Mouse (Mus musculus): ENCODE results near the gene Klrg2.

Klrg2 gene

DNA sequence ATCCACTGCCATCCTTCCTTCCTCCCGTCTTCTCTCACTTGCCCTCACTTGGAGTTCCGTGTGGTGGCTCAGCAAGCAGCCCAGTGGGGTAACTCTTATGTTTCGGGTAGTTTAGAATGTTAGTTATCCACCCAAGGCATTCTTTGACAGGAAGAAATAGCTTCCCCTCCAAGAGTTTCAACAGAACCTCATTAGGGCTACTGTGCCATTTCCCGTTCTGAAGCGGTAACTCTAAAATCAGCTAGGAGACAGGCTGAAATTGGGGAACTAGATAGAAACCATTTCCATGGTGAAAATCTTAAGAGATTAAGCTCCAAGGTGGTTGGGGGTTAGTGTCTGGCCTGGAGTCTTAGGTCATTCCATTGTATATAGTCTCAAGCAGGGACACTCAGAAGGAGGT is 4.2 kb upstream of the Klrg2 start:
- TF ChIP-seq GATA4 (IDR thresholded peaks at IDR 0.05; ENCODE audit: insufficient replicate concordance, low read length): no peak

DNA sequence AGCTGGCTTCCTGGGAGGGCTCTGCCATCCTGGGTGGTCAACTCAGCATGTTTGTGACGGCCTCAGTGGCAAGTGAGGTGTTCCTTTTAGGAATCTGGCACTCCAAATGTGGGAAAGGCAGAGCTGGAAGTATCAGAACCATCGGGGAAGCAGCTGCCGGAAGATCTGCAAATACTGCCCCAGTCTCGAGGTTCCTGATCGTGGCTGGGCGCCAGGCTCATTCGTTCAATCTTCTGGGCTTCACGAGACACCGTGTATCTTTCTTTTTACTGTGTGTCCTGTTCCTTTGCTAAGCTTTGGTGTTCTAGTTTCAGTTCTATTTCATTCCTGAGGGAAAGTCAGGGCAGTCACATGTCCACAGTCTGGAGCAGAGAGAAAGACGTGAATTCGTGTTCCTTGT is 3.4 kb upstream of the Klrg2 start:
- no peak for TF ChIP-seq GATA4 (IDR thresholded peaks at IDR 0.05; ENCODE audit: insufficient replicate concordance, low read length)

DNA sequence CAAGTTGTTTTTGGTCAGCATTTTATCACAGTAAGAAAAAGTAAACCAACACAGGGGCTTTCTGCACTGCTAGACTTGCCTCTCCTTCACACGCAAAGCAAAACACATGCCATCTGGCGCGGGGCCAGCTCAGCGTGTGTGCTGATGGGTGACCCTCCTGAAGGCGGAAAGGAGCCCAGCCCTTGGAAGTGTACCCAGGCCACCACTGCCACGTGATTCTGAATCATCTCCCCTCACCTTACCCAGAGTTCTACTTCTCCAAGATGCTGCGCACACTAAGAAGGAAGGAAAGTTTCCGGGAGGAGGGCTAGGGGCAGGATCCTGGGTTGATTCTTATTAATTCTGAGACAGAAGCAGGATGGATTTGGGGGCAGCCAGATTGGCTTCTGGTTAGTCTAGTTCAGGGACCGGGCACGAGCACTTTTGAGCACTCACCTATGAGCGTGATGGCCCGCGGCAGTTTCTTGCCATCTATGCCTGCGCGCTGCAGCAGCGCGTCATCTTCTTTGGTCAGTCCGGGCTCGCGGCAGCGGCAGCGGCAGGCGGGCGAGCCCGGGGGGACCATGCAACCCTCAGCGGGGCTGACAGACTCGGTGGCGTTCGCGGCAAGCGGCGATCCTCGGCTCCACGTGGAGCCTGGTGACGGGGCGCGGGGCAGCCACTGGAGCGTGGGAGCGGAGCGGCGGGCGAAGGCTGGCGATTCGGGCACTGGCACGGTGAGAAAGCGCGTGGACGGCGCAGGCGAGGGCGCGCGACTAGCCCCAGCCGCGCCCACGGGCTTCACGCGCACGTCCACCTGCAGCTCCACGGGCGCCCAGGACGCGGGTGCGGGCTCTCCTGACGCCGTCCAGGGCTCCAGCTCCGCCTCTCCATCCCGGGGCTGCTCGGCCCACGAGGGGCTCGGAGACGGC is 846 bp downstream of the Klrg2 start:
- no peak for TF ChIP-seq GATA4 (IDR thresholded peaks at IDR 0.05; ENCODE audit: insufficient replicate concordance, low read length)

DNA sequence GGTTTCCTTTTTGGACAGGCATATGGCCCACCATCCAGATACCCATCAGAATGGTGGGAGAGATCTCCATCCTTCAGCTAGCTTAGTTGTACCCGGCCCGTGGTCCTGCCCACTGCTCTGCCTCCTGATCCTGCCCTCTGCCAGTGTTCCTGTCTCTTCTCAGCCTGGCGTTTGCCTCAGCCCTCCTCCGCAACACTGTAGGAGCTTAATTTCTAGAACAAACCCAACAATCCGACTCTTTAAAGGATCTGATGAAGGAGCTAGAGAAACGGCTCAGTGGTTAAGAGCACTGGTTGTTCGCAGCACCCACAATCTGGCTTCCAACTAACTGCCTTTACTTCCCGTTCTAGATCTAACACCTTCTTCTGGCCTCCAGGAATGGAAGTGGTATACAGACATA is 2.6 kb downstream of the Klrg2 start:
- no peak for TF ChIP-seq GATA4 (IDR thresholded peaks at IDR 0.05; ENCODE audit: insufficient replicate concordance, low read length)

DNA sequence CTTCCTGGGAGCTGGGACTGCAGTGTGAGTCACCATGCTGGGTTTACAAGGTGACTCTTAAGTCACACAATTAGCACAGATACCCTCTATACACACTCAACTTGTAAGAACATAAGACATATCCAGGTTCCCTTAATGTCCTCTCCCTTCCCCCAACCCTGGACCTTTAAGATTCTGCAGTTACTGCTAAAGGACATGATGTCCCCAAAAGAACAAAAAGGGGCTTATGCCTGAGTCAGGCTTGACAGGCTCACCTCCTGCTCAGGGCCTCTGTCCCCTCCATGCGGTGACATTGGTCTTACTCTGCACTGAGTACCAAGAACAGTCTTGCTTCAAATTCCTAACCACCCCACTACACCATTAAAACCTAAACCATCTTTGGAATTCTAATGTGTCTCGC is 4.2 kb downstream of the Klrg2 start:
- no peak for TF ChIP-seq GATA4 (IDR thresholded peaks at IDR 0.05; ENCODE audit: insufficient replicate concordance, low read length)

DNA sequence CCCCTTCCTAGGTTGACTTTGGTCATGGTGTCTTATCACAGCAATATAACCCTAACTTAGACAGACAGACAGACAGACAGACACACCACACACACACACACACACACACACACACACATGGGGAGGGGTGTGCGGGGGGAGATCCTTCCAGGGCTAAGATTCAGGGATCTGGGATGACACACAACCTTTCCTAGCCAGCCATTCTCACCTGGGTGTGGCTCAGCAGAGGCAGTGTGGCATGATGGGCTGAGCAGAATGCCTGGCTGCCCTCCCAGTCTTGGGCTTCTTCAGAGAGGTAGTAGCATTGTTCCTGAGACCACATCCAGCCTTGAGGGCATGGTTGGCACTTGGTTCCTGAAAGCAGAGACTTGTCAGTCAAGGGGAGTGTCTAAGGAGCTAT is 7.5 kb downstream of the Klrg2 start:
- TF ChIP-seq GATA4 (IDR thresholded peaks at IDR 0.05; ENCODE audit: insufficient replicate concordance, low read length): no peak

DNA sequence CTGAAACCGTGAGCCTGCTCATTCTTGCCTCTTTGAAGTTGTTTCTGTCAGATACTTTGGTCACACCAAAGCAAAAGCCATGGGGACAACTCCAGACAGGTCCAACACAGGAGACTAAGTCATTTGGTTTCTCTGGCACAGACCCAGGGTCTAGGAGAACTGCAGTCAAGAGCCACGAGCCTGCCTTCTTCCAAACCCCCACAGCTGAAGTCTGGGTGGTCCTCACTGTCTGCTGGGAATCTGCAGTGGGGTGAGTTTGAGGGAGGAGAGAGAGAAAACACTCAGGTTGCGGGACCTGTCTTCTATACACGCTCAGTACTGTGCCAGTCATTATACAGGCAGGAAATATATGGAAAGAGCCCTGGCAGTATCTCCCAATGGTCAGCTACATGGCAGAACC is 9.6 kb downstream of the Klrg2 start:
- TF ChIP-seq GATA4 (IDR thresholded peaks at IDR 0.05; ENCODE audit: insufficient replicate concordance, low read length): no peak

DNA sequence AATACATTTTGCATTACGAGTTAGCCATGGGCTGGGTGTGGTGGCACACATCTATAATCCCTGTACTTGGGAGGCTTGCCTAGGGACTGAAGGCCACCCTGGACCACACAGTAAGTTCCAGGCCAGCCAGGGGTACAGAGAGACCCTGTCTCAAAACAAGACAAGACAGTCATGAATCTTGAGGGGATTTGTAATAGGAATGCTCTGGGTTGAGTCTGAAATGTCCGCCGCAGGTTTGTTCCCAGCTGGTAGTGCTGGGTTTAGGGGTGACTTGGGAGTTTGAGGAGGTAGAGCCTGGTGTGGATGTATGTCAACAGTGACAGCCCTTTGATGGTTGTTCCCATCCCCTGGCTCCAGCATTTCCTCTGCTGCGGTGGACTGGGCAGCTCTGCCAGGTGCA is 10.0 kb downstream of the Klrg2 start:
- no peak for TF ChIP-seq GATA4 (IDR thresholded peaks at IDR 0.05; ENCODE audit: insufficient replicate concordance, low read length)

DNA sequence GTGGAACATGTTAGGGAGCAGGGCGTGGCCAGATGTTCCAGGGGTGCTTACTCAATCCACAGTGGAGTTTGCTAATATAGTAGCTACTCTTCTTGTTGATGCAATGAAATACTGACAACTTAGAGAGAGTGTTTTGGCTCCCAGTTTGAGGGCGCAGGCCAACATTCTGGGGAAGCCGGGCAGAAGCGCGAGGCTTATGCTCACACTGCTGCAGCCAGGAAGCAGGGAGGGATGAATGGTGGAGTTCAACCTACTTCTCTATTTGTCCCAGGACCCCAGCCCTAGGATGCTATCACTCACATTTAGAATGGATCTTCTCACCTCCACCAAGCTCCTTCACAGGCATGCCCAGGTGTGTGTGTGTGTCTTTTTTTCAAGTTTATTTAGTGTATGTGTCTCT is 11.0 kb downstream of the Klrg2 start:
- no peak for TF ChIP-seq GATA4 (IDR thresholded peaks at IDR 0.05; ENCODE audit: insufficient replicate concordance, low read length)

DNA sequence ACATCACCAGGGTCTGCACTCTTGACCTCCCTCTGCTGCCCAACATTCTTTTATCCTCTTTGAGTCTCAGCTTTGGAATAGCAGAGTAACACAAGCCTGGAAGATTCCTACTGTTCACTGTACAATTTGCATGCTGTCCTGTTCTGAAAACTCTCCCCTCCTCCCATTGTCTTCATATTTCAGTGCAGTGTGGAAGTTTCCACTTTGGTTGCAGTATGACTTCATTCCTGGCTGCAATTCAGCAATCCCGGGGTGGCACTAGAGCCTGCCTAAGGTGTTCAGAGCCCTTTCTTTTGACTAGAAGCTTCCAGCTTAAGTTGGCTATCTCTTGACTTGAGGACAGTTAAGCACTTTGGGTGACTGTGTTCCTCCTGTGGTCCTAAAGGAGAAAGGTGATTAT is 12.6 kb downstream of the Klrg2 start:
- TF ChIP-seq GATA4 (IDR thresholded peaks at IDR 0.05; ENCODE audit: insufficient replicate concordance, low read length): no peak

DNA sequence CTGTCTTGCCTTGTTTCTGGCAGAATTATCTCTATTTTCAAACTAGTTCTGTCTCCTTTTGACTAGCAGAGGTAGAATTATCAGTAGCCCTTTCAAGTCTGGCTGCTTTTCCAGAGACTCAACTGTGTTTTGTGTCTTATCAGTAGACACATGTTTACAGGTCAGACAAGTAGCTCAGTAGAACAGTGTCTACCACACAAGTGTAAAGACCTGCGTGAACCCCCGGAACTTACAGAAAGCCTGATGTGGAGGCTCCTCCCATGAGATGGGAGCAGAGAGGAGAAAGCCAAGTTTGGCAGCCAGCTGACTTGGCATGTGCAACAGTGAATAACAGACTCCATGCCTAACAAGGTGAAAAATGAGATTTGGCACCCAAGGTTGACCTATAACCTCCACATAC is 13.6 kb downstream of the Klrg2 start:
- no peak for TF ChIP-seq GATA4 (IDR thresholded peaks at IDR 0.05; ENCODE audit: insufficient replicate concordance, low read length)

DNA sequence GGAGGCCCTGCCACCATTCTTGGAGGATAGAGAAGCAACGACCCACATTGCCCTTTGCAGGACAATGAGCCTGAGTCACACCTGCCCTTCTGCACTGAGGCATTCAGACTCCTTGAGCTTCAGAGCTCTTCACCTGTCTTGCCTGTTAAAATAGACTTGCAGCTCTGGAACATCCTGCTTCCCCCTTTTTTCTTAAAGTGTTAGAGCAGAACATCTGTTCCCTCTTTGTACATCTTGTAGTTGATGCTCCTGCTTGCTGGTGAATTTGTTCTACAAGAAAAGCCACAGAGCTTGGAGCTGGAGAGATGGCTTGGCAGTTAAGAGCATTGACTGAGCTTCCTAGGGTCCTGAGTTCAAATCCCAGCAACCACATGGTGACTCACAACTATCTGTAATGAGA is 14.6 kb downstream of the Klrg2 start:
- TF ChIP-seq GATA4 (IDR thresholded peaks at IDR 0.05; ENCODE audit: insufficient replicate concordance, low read length): no peak

DNA sequence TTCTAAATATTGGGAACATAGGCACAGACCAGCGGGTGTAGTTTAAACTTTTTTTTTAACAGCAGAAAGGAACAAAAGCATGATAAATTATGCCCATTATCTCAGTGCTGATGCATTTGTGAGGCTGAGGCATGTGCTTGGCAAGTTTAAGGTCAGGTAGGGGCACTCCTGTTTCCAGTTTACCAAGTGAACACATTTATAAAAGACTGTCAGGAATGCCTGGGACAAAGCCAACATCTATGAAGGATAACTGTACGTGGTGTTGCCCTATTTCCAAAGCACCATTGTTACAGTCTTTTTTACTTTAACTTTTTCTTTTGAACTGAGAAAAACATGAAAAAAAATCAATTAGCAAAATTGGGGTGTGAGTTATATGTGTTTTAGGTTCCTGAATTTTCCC is 27.1 kb downstream of the Klrg2 start:
- TF ChIP-seq GATA4 (IDR thresholded peaks at IDR 0.05; ENCODE audit: insufficient replicate concordance, low read length): no peak

DNA sequence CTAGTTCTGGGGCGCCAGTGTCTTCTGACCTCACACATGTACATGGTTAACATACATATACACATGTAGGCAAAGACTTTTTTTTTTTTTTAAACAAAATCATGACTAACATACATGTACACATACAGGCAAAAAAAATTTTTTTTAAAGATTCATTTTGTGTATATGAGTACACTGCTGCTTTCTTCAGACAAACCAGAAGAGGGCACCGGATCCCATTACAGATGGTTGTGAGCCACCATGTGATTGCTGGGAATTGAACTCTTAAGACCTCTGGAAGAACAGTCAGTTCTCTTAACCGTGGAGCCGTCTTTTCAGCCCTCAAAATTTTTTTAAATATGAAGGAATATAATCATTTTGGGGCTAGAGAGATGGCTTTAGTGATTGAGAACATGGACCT is 39.6 kb downstream of the Klrg2 start:
- TF ChIP-seq GATA4 (IDR thresholded peaks at IDR 0.05; ENCODE audit: insufficient replicate concordance, low read length): no peak

DNA sequence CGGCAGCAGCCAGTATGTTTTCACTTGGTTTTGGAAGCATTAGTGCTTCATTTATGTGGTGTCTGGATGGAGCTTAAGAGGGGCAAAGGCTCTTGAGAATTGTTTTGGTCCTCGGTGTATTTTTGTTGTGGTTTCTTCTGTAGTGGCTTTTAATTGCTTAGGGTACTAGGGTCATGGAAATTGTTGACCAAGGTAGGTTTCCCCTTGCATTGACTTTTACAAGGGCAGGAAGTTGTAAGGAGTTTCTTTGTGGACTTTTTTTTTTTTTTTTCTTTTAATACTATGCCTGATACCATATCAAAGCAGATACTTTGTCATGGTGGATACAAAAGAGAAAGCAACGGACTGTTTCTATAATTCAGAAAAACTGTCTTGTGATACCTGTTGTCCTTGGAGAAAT is 55.3 kb downstream of the Klrg2 start:
- no peak for TF ChIP-seq GATA4 (IDR thresholded peaks at IDR 0.05; ENCODE audit: insufficient replicate concordance, low read length)

DNA sequence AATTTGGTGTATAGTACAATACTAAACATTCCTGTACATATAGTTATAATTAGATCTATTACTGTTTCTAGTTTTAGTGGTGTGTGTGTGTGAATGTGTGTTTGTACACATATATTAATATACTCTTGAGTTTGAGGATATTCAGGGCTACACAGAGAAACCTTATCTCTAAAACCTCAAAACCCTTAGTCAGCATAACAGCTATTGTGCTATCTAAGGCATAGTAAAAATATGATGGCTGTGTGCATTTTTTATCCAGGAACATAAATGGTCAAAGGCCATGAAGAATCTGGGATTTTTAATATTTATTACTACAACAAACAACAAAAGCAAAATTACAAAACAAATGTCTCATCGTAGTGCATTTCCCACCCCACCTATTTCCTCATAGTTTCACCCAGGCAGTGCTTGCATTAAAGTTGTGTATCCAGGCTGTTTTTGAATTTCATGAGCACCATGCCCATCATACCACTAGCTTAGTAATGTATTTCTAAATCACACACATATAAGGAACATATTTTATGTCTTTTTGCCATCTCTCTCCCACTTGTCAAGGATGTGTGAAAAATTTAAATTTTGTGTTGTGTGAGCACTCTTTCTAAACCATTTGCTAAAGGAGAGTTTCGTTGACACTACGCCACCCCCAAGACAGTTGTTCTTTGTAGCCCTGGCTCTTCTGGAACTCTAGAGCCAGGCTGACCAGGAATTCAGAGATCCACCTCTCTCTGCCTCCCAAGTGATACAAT is 56.8 kb downstream of the Klrg2 start:
- no peak for TF ChIP-seq GATA4 (IDR thresholded peaks at IDR 0.05; ENCODE audit: insufficient replicate concordance, low read length)
